Mouse (Mus musculus) heart, adult 2 months (tissue): ENCODE measurements at regions not wholly inside any gene's neighbourhood (a gene's known extent, or its start where the extent isn't known, plus 50 kb on each side); places are given as distances from the start of the nearest gene placed in this dataset.

Source experiments
- DNase-seq, 2 experiments: peaks; one replicate each; pipeline ENCODE4 v3.0.0; 2021
- H3K27ac ChIP-seq: fragments of 200-600 bp; 2 replicates; pipeline ENCODE4 v1.8.1; 2022
- H3K27me3 ChIP-seq: fragments of 200-500 bp; 2 replicates; pipeline ENCODE4 v1.6.1; 2012; ENCODE audit warnings: mild to moderate bottlenecking, low read length, inconsistent platforms, mixed read lengths; ENCODE audit not compliant: control insufficient read depth, insufficient read depth
- H3K36me3 ChIP-seq: fragments of 200-500 bp; 2 replicates; pipeline ENCODE4 v1.6.1; 2012; ENCODE audit warnings: low read length, inconsistent platforms; ENCODE audit not compliant: control insufficient read depth, insufficient read depth
- H3K4me1 ChIP-seq: fragments of 200-500 bp; 2 replicates; pipeline ENCODE4 v1.6.1; 2011; ENCODE audit warnings: low read length; ENCODE audit not compliant: control insufficient read depth, insufficient read depth
- H3K4me3 ChIP-seq: fragments of 200-600 bp; 2 replicates; pipeline ENCODE4 v1.8.1; 2022
- H3K79me2 ChIP-seq: fragments of 200-500 bp; replicated peaks from 2 replicates; pipeline ENCODE4 v1.6.1; 2012; ENCODE audit warnings: mild to moderate bottlenecking, inconsistent platforms, low read length, moderate library complexity, mixed read lengths; ENCODE audit not compliant: control insufficient read depth, insufficient read depth
- H3K9ac ChIP-seq: fragments of 200-500 bp; 2 replicates; pipeline ENCODE4 v1.6.1; 2012; ENCODE audit warnings: low read depth, mild to moderate bottlenecking, control low read depth, inconsistent platforms, low read length, mixed read lengths
- CTCF ChIP-seq: fragments of 200-600 bp; IDR thresholded peaks from 2 replicates; pipeline ENCODE4 v1.8.1; 2022; ENCODE audit warnings: antibody characterized with exemption, mild to moderate bottlenecking, moderate library complexity
- EP300 ChIP-seq: fragments of 200-500 bp; IDR thresholded peaks from 2 replicates; pipeline ENCODE4 v1.6.1; 2011; ENCODE audit warnings: low read depth, low read length, control low read depth; ENCODE audit not compliant: insufficient read depth
- POLR2A ChIP-seq: fragments of 200-500 bp; IDR thresholded peaks from 2 replicates; pipeline ENCODE4 v1.6.1; 2011; ENCODE audit warnings: mild to moderate bottlenecking, low read depth, low read length, control low read depth; ENCODE audit not compliant: insufficient read depth
- WGBS: fragments of 180-500 bp; shearing (Covaris S2); methylation state at CpG from one replicate; pipeline ENCODE4 v1.1.7; 2018; 5-methylcytosine and 5-hydroxymethylcytosine counted together
- intact Hi-C: fragments of 180-260 bp; cut with DNase I; formaldehyde crosslinking; loops from one replicate; pipeline ENCODE4 v1.15.1; 2025

DNA sequence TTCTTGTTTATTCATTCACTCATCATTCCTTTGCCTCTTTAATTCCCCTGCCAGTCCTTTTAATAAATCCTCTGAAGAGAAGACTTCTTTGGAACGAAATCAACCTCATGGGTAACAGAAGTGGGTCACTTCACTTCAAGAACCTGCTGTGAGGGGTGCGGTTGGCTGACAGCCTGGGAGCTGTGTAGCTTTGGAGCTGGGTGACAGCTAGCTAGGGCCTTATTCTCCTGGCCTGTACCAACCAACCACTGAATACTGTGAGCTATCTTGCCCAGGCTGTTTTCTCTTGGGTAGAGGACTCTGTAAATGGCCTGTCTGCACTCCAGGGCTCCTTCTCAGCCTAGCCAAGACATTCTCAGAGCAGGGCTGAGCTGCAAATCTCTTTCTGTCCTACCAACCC, 134.6 kb upstream of the 4930535I16Rik start:
- H3K36me3 ChIP-seq, result no peaks in the 10 kb centered on the region
- no peak overlapping the region for H3K4me3 ChIP-seq
- H3K27me3 ChIP-seq, result no peaks in the 10 kb centered on the region
- WGBS, result 70% methylated on average over 2 of the region's 2 CpGs
- no peak overlapping the region for H3K9ac ChIP-seq
- no peaks in the 10 kb centered on the region for H3K79me2 ChIP-seq
- intact Hi-C loops, result no loop called here
- no peaks in the 10 kb centered on the region for H3K4me1 ChIP-seq
- no peak for DNase-seq
- no peak overlapping the region for H3K27ac ChIP-seq
- TF ChIP-seq EP300 (no peak), CTCF (no peak), POLR2A (no peak)

DNA sequence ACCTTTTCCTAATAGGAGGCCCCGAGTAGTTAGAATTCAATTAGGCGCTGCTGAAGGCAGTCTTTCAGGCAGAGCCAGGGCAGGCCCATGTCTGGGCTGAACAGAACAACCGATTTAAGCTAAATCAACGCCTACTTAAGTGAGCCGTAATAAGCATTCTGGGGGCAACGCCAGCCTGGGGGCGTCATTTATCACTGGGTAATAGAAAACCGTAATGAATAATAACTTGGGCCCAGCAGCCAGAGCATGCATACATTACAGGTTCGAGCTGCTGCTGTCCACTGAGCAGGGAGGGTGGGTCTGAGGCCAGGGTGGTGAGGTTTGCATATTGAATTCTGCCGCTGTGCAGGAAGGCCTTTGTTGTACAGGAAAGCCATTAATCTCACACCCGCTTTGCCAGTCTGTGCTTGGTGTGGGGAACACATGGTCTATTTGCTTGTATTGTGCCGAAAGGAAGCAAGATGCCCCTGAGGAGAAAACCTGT, 130.6 kb upstream of the 4930535I16Rik start:
- no peak for DNase-seq
- H3K27me3 ChIP-seq, result no peaks in the 10 kb centered on the region
- H3K36me3 ChIP-seq, result no peaks in the 10 kb centered on the region
- WGBS, result 76% methylated on average over 12 of the region's 12 CpGs
- no peak overlapping the region for H3K9ac ChIP-seq
- TF ChIP-seq POLR2A, result no peak
- no peak for TF ChIP-seq CTCF
- no peak for TF ChIP-seq EP300
- intact Hi-C loops, result no loop called here
- H3K4me3 ChIP-seq, result no peak overlapping the region
- H3K27ac ChIP-seq, result no peak overlapping the region
- H3K79me2 ChIP-seq, result no peaks in the 10 kb centered on the region
- H3K4me1 ChIP-seq, result no peaks in the 10 kb centered on the region

DNA sequence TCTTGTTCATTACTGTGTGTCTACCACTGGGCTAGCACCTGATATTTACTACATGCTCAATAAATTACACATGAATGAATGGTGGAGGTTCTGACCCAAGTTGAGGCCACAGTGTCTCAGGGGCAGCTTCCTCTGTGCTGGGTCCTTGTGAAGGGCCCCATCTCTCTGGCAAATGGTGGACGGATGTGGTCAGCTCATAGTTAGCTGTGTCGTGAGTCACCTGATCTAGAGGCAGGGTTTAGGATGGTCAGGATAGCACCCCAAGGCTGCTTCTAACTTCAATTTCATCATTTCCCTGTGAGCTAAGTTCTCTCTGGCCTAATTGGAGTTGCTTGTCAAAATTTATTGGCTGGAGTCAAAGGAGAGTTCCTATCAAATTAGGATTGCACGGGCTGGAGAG, 130.1 kb upstream of the 4930535I16Rik start:
- no peak for DNase-seq
- Histone ChIP-seq H3K79me2 (no peaks in the 10 kb centered on the region), H3K27ac (no peak overlapping the region), H3K9ac (no peak overlapping the region), H3K4me1 (no peaks in the 10 kb centered on the region), H3K36me3 (no peaks in the 10 kb centered on the region), H3K27me3 (no peaks in the 10 kb centered on the region), H3K4me3 (no peak overlapping the region)
- intact Hi-C loops, result no loop called here
- WGBS, result 83% methylated on average over 3 of the region's 3 CpGs
- TF ChIP-seq CTCF, result no peak
- TF ChIP-seq POLR2A, result no peak
- no peak for TF ChIP-seq EP300

DNA sequence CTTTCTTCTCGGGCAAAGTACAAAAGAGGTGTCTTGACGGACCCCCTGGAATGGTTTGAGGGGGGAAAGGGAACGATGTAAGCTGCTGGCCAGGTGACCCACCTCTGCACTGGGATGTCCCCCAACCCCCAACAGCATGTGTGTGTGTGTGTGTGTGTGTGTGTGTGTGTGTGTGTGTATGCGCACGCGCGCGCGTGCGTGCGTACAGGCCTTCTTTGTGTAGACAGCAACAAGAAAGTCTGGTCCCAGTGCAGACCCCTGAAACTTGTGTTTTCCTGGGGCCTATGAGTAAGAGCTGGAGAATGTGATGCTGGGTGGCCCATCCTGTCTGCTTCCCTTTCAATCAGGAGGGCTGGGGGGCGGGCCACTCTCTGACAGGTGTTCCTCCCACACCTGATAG, 118.7 kb upstream of the 4930535I16Rik start:
- intact Hi-C loops, result no loop called here
- no peak for TF ChIP-seq EP300
- no peak for TF ChIP-seq POLR2A
- no peak for TF ChIP-seq CTCF
- H3K4me1 ChIP-seq, result no peaks in the 10 kb centered on the region
- no peak overlapping the region for H3K27ac ChIP-seq
- DNase-seq, result no peak
- WGBS, result 82% methylated on average over 12 of the region's 12 CpGs
- H3K79me2 ChIP-seq, result no peaks in the 10 kb centered on the region
- no peaks in the 10 kb centered on the region for H3K36me3 ChIP-seq
- peaks cover 1% of the 10 kb centered on the region; the same call in 1 of the 2 replicates for H3K27me3 ChIP-seq
- H3K4me3 ChIP-seq, result no peak overlapping the region
- H3K9ac ChIP-seq, result no peak overlapping the region

DNA sequence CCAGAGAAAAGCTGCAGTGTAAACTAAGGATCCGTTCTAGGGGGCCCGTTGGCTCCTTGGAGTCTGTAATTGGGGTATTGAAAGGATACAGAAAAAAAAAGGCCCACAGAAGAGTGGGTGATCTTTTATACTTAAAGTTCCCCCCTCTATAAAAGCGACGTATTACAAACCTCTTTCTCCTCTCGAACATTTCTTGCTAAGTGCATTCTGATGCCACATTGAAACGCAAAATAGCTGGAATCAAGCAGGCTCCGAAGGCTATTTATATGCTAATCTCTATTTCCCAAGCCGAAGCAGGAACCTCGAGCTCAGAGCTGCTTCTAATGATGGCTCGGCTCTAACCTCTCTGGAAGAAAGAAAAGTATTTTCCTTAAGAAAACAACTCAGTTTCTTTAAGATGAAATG, 117.8 kb upstream of the 4930535I16Rik start:
- H3K4me3 ChIP-seq, result no peak overlapping the region
- H3K9ac ChIP-seq, result no peak overlapping the region
- TF ChIP-seq EP300, result no peak
- no peak for TF ChIP-seq POLR2A
- no peak for TF ChIP-seq CTCF
- intact Hi-C loops, result no loop called here
- H3K27ac ChIP-seq, result no peak overlapping the region
- peaks cover 1% of the 10 kb centered on the region; the same call in 1 of the 2 replicates for H3K27me3 ChIP-seq
- H3K36me3 ChIP-seq, result no peaks in the 10 kb centered on the region
- no peak for DNase-seq
- H3K79me2 ChIP-seq, result no peaks in the 10 kb centered on the region
- WGBS, result 17% methylated on average over 10 of the region's 10 CpGs
- no peaks in the 10 kb centered on the region for H3K4me1 ChIP-seq

DNA sequence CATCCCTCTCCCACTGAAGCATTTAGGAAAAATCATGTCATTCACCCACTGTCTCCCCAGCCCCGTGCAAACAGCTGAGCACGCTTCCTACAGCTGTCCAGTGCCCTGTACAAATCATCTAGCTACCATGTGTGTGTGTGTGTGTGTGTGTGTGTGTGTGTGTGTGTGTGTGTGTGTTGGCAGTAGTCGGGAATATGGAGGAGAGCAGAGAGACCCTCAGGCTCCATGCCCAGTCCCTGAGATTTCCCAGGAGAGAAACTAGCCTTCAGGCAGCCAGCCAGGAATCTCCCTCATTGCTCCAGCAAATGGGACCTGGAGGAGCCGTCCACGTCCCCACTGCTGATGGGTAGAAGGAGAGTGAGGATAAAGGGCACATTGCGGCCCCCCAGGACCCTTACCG, 117.4 kb upstream of the 4930535I16Rik start:
- Histone ChIP-seq H3K9ac (no peak overlapping the region), H3K36me3 (no peaks in the 10 kb centered on the region), H3K4me3 (no peak overlapping the region), H3K4me1 (no peaks in the 10 kb centered on the region), H3K27ac (no peak overlapping the region), H3K79me2 (no peaks in the 10 kb centered on the region), H3K27me3 (peaks cover 1% of the 10 kb centered on the region; the same call in 1 of the 2 replicates)
- DNase-seq, result no peak
- 17% methylated on average over 7 of the region's 7 CpGs for WGBS
- intact Hi-C loops, result no loop called here
- TF ChIP-seq EP300 (no peak), CTCF (no peak), POLR2A (no peak)
